Mouse (Mus musculus): ENCODE results near the gene Tgfbr3l.
A peak's percentile ranks its signal among the peaks of the same experiment; 100 is the strongest.
"Not testable (repeated sequence)": the region's sequence is repeated elsewhere in the genome, so short reads cannot be mapped to it uniquely, and the experiment has no call there.

Tgfbr3l gene

GRCm38 (mm10) chr8:4237814-4238433 lies 10.1 kb upstream of the Tgfbr3l start:
- DNase-seq (ENCODE audit: low spot score): no peak

- peak; percentile 100 for DNase-seq (ENCODE audit: low spot score)
These were observed 9.4 kb upstream of the Tgfbr3l start, which contains the start of the genes Map2k7 and Gm49320 for GRCm38 (mm10) chr8:4238434-4239192. Map2k7 (plus strand) TSS chr8:4238740. Gm49320 (plus strand) TSS chr8:4238865.

DNA sequence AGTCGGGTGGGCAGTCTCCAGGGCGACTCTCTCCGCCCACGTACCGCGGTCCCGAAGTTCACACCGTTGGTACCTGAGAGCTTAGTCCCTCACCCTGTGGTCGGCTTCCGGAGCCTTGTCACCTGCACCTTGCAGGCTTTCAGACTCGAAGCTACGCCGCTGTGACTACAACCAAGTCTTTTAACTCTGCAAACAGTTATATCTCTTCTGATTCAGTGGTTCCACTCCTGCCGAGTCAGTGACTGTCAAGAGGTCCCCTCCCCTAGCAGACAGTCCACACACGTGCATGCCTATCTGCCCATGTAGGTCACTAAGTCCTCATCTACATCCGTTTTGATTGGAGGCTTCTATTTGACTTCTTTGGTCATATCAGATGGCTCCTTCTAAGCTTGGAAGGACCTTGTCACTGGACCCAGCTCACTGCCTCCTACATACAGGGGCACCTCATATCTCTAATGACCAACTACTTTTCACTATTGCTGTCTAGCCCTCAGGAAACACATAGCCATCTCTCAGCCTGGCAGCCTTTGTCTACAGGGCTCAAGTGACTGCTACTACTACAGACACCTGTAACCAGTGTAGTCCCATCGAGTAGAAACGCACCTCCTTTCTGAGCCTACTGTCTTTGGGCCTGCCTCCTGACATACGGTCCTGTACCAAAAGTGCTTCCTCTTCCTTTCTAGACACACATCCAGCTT lies 8.7 kb upstream of the Tgfbr3l start:
- DNase-seq (ENCODE audit: low spot score): no peak

- DNase-seq (ENCODE audit: low spot score): no peak
These were observed 3.0 kb upstream of the Tgfbr3l start for GRCm38 (mm10) chr8:4245061-4245460.

- no peak for DNase-seq (ENCODE audit: low spot score)
These were observed 2.3 kb upstream of the Tgfbr3l start for GRCm38 (mm10) chr8:4245737-4246136.

GRCm38 (mm10) chr8:4247241-4247640 lies 773 bp upstream of the Tgfbr3l start:
- no peak for DNase-seq (ENCODE audit: low spot score)

DNA sequence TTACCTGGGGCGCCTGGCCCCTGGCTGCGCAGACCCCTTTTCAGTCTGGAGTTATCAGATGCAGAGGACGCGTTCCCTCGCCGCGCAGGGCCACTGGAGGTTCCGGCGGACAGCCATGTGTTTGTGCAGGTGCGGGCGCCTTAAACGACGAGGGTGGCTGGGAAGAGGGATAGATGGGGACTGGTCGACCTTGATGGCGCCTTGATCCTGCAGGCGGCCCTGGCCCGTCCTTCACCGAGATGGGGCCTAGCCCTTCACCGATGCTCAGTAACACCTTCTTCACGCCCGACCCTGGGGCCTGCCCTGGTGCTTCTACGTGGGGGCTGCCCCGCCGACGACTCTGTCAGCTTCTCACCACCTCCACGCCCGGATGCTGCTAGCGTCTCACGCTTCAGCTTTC lies 1.2 kb downstream of the Tgfbr3l start:
- DNase-seq (ENCODE audit: low spot score): no peak

GRCm38 (mm10) chr8:4250306-4250970 lies 2.4 kb downstream of the Tgfbr3l start:
- DNase-seq (ENCODE audit: low spot score): peak; percentile 89

- DNase-seq (ENCODE audit: low spot score): no peak
These were observed 4.2 kb downstream of the Tgfbr3l start for GRCm38 (mm10) chr8:4252116-4252760.

DNA sequence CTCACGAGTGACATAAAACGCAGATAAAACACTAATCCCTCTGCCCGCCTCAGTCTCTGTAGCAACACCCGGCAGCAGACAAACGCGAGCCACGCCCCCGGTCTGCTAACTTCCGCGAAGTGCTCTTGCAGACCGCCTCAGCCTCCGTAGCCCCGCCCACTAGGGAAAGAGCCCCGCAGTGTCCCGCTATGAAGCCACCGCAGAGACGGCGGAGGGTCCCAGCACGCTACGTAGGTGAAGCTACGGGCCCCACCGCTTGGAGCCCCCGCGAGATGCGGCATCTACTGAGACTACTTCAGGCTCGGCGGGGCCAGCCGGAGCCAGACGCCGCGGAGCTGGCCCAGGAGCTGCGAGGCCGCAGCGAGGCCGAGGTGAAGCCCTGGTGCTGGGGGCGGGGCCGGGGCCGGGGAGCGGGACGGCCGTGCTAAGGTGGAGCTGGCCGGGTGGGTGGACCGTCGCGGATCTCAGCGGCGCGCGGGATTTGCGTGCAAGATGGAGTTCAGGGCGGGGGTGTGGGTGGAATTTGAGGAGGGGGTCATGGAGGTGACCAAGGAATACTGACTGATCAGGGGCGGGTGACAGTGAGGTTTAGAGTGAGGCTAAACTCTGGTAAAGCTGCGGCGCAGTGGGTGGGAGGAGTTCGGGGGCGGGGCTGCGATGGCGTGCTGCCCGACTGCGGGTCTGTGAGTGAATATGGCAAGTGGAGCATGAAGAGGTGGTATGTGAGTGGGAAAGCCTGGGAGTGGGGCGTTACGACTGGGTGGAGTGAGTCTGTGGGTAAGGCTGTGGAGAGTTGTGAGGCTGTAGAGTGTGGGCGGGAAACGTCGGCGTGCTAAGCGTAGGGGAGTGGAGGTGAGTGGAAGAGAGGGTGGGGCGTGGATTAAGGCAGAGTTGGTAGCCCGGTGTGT lies 5.2 kb downstream of the Tgfbr3l start, which contains the start of gene Snapc2:
Gene Snapc2, plus strand, starts transcription at position 147 of the 908 bp plus-strand sequence.
- DNase-seq (ENCODE audit: low spot score): peak; percentile 97

DNA sequence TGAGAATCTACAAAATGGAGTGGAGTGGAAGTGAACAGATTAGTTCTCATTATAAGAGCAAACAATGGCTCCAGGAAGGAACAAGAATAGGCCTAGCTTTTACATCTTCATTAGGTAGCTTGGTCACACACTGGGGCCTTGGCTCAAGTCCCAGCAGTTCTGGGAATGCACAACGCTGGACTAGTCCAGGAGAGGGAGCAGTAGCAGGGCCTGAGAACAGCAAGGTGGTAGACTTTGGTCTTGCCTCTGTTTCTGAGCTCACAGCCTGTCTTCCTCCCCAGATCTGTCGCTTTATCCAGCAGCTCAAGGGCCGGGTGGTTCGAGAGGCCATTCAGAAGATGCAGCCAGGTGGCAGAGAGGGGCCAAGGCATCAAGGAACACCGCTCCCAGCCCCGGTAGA lies 6.0 kb downstream of the Tgfbr3l start:
- DNase-seq (ENCODE audit: low spot score): no peak

GRCm38 (mm10) chr8:4255471-4255870 lies 7.5 kb downstream of the Tgfbr3l start:
- not testable (repeated sequence) for DNase-seq (ENCODE audit: low spot score)

DNA sequence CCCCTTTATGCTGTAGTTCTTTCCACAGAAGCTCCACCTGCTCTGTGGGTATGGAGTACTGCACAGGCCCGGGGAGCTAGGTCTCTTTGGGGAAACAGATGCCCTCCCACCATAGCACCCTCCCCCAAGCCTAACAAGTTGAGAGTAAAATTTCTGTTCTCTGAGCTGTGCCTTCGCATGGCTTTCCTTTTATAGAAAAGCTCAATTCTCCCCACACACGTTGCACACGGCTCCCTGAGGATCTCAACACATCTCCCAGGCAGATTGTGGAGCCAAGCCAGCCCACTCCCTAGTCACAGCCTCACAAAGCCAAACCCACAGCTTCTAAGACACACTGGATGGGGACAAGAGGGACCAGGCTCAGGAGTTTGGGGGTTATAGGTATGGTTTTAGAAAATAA lies 8.9 kb downstream of the Tgfbr3l start:
- no peak for DNase-seq (ENCODE audit: low spot score)

GRCm38 (mm10) chr8:4257350-4257749 lies 9.3 kb downstream of the Tgfbr3l start:
- no peak for DNase-seq (ENCODE audit: low spot score)

DNA sequence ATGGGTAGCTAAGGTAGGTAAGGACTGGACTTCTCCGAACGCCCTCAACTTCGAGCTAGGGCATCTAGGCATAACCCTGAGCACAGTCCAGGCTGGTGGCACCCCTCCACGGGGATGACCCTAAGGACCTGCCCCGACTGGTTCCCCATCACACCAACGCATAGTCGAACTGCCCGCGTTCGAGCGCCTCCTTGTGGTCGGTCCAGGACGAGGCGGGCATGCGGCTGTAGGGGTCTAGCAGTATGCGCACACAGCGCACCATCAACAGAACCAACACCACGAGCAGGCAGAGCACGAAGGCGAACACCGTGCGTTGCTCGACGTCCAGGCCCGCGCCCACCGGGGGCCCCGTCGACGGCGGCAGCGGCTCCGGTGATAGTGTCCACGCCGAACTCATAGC lies 10.2 kb downstream of the Tgfbr3l start:
- DNase-seq (ENCODE audit: low spot score): peak; percentile 91

GRCm38 (mm10) chr8:4258678-4259077 lies 10.7 kb downstream of the Tgfbr3l start:
- no peak for DNase-seq (ENCODE audit: low spot score)

GRCm38 (mm10) chr8:4259125-4259804 lies 11.3 kb downstream of the Tgfbr3l start, which contains the start of gene Ctxn1:
Ctxn1 (minus strand) TSS chr8:4259274.
- DNase-seq (ENCODE audit: low spot score): peak; percentile 97

DNA sequence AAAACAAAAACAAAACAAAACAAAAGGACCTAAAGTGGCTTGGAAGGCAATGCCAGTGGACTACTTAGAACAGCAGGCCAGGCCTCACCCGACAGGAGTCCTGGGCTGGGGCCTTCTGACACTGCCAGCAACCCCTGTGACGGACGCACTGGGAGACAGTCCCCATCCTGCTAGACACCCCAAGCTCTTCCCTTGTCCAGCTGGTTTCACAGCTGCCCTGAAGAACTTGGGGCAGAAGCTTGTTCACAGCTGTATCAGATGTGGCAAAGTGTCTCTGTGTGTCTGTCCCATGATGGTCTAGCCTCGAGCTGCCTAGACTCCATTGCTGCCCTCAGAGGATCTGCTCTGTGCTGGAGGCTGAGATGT lies 11.8 kb downstream of the Tgfbr3l start:
- no peak for DNase-seq (ENCODE audit: low spot score)

DNA sequence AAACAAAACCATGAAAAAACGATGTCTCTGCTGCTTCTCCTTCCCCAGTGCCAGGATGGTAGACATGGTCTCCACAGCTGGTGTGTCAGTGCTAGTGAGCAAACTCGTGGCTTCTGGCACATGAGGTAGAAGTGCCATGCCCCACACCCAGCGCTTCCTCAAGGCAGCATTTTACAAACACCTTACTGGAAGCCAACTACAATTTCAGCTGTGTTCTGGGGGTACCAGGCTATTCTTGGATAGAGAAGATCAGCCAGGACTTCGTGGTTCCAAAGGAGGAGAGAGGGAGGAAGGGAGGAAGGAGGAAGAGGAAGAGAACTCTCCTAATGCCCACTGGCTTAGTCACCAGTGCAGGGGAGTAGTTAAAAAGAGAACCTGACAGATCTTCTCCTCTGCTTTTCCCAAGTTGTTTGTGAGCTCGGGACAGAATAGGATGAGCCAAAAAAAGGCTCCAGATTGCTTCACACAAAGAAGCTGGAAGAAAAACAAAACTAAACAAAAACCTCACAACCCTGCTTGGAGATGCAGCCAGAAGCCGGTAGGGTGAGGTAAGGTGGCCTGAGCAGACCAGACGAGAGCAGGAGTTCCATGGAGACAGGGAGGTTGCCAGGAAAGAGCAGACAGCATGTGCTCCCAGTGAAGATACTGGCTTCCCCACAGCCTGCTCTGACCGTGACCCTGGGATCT lies 15.2 kb downstream of the Tgfbr3l start:
- DNase-seq (ENCODE audit: low spot score): no peak
